Mouse (Mus musculus) heart, adult 8-10 months (tissue): Measurements from ENCODE around the gene Upk2. TPM values are rescaled to one million over a fixed set of nuclear protein-coding genes. Genes with fewer than 3 reads are reported as not detected.

Source experiments
- DNase-seq: peaks from one replicate; pipeline ENCODE4 v3.0.0; 2022; ENCODE audit warnings: low spot score
- total RNA-seq, 4 experiments: library from RNA; stranded (reverse); gene quantifications; 2 replicates each; pipeline ENCODE4 v1.2.4; 2022

Upk2 gene
- total RNA-seq, result under 1 TPM in 2 of 4 experiments, not detected in 2; 0.26 to 0.28 TPM

GRCm38 (mm10) chr9:44454891-44455220 lies at the start of gene Upk2:
Upk2 (minus strand) TSS chr9:44454976.
- no peak for DNase-seq

- no peak for DNase-seq
Measured at GRCm38 (mm10) chr9:44502006-44502405, 47.2 kb upstream of the Upk2 start.

GRCm38 (mm10) chr9:44501206-44501879 lies 46.6 kb upstream of the Upk2 start:
- DNase-seq, result no peak

- no peak for DNase-seq
Measured at GRCm38 (mm10) chr9:44500638-44501175, 45.9 kb upstream of the Upk2 start.

GRCm38 (mm10) chr9:44500163-44500533 lies 45.4 kb upstream of the Upk2 start:
- DNase-seq, result no peak

GRCm38 (mm10) chr9:44499356-44500162 lies 44.8 kb upstream of the Upk2 start:
- DNase-seq, result no peak

- no peak for DNase-seq
Measured at GRCm38 (mm10) chr9:44498421-44499355, 43.9 kb upstream of the Upk2 start.

GRCm38 (mm10) chr9:44497624-44498377 lies 43.0 kb upstream of the Upk2 start:
- no peak for DNase-seq

- no peak for DNase-seq
Measured at GRCm38 (mm10) chr9:44496803-44497461, 42.2 kb upstream of the Upk2 start.

GRCm38 (mm10) chr9:44495810-44496344 lies 41.1 kb upstream of the Upk2 start:
- no peak for DNase-seq

GRCm38 (mm10) chr9:44494863-44495809 lies 40.4 kb upstream of the Upk2 start:
- no peak for DNase-seq

GRCm38 (mm10) chr9:44494261-44494862 lies 39.6 kb upstream of the Upk2 start:
- DNase-seq, result no peak

GRCm38 (mm10) chr9:44492631-44493461 lies 38.1 kb upstream of the Upk2 start:
- no peak for DNase-seq

- no peak for DNase-seq
Measured at GRCm38 (mm10) chr9:44491351-44491750, 36.6 kb upstream of the Upk2 start.

- no peak for DNase-seq
Measured at GRCm38 (mm10) chr9:44490086-44490967, 35.6 kb upstream of the Upk2 start.

GRCm38 (mm10) chr9:44489651-44490085 lies 34.9 kb upstream of the Upk2 start:
- DNase-seq, result no peak
